Mouse (Mus musculus) limb, embryonic 11.5 days (tissue): Measurements from ENCODE around the gene Fgd3. TPM values are rescaled to one million over a fixed set of nuclear protein-coding genes. Genes with fewer than 3 reads are reported as not detected.

Source experiments
- polyA plus RNA-seq: library from polyadenylated mRNA; unstranded; fragments of >200 nt; fragmentation: Nextera tagmentation; extraction: Ambion mirVana; gene quantifications from 2 replicates; pipeline ENCODE4 v1.2.1, GENCODE M21; 2014

Gene Fgd3
- polyA plus RNA-seq, 1 experiment from 2014 or later = 0.37 TPM

Other genes starting within 250 kb of the Fgd3 start
- gene Wnk2, start 172.3 kb downstream of the Fgd3 start, polyA plus RNA-seq = 0.87 and 1.0 TPM in 2 replicates
- gene Ninj1, start 132.8 kb downstream of the Fgd3 start, polyA plus RNA-seq = 23.6 and 24.4 TPM in 2 replicates
- gene Card19, start 104.3 kb downstream of the Fgd3 start, polyA plus RNA-seq = 32.9 and 34.2 TPM in 2 replicates
- 0.52 and 1.2 TPM in 2 replicates for gene Susd3, start 71.6 kb downstream of the Fgd3 start, polyA plus RNA-seq
- gene Bicd2, start 21.3 kb upstream of the Fgd3 start, polyA plus RNA-seq = 25.8 and 29.2 TPM in 2 replicates
- 14.6 and 16.3 TPM in 2 replicates for gene Ippk, start 100.9 kb upstream of the Fgd3 start, polyA plus RNA-seq
- 0.85 and 0.87 TPM in 2 replicates for gene Tes3-ps, start 173.0 kb upstream of the Fgd3 start, polyA plus RNA-seq
- gene Ecm2, start 184.5 kb upstream of the Fgd3 start, polyA plus RNA-seq = 0.19 and 0.26 TPM in 2 replicates
- gene Aspn, start 224.1 kb upstream of the Fgd3 start, polyA plus RNA-seq = 0.32 and 0.40 TPM in 2 replicates